Mouse (Mus musculus): ENCODE results near the gene Fgf7.

The Fgf7 gene

GRCm38 (mm10) chr2:126034379-126035005, at the start of gene Fgf7:
Gene Fgf7 (plus strand): TSS chr2:126034658.
- DNase-seq (ENCODE audit: low spot score in 2 of 2), result no peak

DNA sequence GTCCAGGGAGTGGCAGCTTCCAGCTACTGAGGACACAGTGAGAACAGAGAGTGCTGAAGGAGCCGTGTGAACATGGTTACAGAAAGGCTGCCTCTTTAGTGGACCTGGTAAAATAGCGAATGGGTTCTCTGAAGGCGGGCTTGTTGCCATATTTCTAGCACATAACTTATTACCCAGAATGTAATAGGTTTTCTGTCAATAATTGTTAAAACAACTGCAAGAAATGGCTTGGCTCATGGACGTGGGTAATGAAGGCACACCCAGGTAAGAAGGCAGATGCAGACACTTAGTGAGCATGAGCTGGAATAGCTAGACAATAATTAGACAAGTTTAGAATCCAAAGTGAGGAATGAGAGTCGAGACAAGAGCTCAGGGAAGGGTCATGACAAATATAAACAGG, 32.2 kb upstream of the Fgf7 start:
- no peak for DNase-seq (ENCODE audit: low spot score in 2 of 2)

GRCm38 (mm10) chr2:126006088-126006487, 28.4 kb upstream of the Fgf7 start:
- peak in 1 of 2 experiments; percentile 2 for DNase-seq (ENCODE audit: low spot score in 2 of 2)

- no peak for DNase-seq (ENCODE audit: low spot score in 2 of 2)
These were observed 27.7 kb upstream of the Fgf7 start for GRCm38 (mm10) chr2:126006742-126007141.

DNA sequence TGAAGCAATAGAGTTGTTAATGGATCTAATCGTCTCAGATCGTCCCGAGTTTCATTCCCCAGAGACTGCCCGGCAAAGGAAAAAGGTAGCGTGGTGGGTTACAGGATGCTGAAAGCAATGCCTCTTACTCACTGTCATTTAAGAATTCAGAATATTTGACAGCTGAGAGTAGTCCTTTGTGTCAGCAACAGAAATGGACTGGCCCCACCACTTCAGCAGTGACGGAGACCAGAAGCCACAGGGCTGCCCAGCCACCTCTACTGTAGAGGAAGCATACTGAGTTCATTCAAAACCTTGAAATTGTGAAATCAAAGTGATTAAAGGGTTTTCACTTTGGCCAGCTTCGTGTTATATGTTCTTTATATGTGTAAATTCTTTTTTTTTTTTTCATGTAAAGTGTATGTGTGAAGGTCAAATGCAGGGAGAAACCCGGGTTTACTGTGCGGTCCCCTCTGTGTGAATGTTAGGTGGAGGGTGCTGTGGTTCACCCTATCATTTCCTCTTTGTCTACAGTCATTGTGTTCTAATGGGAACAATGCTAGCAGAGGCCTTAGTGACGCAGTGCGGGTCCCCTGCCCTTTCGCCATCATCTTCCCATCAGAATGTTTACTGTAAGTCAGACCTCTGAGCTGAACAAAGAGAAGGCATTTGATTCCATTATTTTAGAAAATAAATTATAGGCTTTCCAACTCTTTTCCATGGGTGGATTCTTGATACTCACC, 19.3 kb upstream of the Fgf7 start:
- DNase-seq (ENCODE audit: low spot score in 2 of 2), result no peak

GRCm38 (mm10) chr2:126015763-126016473, 18.5 kb upstream of the Fgf7 start:
- DNase-seq (ENCODE audit: low spot score in 2 of 2), result no peak

GRCm38 (mm10) chr2:126031186-126031900, 3.1 kb upstream of the Fgf7 start:
- DNase-seq (ENCODE audit: low spot score in 2 of 2), result no peak

DNA sequence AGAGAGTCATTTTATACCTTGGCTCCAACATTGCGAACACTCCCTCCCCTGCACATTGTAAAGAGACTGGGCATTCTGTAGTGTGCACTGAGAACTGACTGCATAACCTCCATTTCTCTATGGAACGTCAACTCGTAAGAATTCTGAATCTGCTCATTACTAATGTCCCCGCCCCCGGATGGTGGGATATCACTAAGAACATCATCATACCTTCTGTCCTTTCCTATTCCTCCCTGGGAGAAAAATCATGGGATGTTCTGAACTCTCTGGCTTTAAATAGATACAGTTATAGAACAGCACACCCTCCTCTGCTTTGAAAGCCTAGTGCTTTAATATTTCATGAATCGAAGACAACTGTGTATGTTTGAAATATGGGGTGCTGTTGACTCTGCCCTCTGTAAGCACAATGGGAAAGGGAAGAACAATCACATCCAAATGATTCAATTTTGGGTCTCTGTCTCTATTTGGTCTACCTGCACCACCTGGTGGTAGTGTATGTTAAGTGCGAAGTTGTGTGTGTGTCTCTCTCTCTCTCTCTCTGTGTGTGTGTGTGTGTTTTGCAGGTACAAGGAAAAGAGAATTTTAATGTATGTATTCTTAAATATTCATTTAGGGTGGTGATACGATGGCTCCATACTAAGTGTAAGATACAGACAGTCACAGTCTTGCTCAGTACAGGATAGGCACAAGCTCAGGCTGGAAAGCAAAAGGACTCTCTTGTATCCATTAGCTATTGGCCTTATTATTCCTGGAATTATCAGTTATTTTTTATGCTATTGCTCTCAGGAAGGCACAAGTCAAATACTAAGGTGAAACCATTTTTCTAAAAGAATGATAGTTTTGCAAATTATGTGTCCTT, 1.1 kb upstream of the Fgf7 start:
- DNase-seq (ENCODE audit: low spot score in 2 of 2), result no peak

- no peak for DNase-seq (ENCODE audit: low spot score in 2 of 2)
These were observed 734 bp downstream of the Fgf7 start for GRCm38 (mm10) chr2:126035013-126035770.

- DNase-seq (ENCODE audit: low spot score in 2 of 2), result no peak
These were observed 1.7 kb downstream of the Fgf7 start for GRCm38 (mm10) chr2:126036121-126036520.

DNA sequence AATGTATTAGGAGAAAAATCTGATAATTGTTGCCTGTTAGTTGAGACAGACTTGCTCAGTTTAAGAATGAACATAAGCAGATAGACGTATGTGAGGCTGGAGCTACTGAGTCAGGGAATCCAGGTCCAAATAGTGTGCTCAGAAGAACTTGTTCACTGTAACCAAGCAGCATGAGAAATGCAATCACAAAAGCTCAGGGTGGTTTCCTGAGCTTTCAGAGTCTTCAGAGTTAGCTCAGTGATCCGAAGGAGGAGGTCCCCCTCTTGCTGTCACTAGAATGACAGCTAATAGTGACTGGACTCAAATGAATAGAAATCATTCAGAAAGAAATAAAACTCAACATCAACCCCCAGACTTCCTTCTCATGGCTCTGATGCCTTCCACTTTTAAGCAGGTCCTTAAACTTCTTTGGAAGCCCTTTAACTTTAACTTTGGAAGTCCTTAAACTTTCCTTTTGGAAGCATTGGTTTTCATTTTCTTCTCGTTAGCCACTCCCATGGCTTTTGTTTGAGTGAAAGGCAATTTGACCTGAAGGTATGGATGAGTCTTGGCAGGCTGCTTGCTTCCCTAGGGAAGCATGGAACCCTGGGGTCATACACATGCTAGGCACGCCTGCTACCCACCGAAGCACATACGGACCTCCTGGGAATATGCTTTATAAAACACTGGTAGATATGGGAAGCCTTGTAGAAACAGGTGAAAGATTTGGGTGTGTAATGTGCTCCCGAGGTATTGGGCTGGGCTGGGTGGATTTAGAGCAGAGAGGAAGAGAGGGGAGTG, 4.0 kb downstream of the Fgf7 start:
- DNase-seq (ENCODE audit: low spot score in 2 of 2), result no peak

DNA sequence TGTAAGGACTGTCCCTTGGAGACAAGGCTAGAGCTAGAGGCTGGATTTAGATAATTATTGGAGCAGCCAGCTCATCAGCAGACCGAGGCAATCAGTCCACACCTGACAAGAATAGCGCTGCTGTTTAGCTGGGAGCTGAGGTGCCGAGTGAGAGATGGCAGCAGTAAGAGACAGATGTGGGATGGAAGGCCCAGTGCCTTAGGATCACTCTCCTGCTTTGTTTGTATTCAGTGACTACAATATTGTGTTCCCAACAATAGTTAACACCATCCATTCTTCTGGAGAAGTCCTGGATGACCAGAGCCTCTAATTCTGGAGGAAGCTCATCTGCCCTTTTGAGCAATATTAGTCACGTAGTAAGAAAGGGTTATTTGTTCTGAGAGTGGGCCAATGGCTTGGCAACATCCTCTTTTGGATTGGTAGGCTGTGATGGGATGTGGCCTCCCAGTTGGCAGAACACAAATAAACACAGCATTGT, 5.0 kb downstream of the Fgf7 start:
- no peak for DNase-seq (ENCODE audit: low spot score in 2 of 2)

GRCm38 (mm10) chr2:126040651-126041050, 6.2 kb downstream of the Fgf7 start:
- DNase-seq (ENCODE audit: low spot score in 2 of 2), result no peak

GRCm38 (mm10) chr2:126041237-126041636, 6.8 kb downstream of the Fgf7 start:
- no peak for DNase-seq (ENCODE audit: low spot score in 2 of 2)

- DNase-seq (ENCODE audit: low spot score in 2 of 2), result no peak
These were observed 8.2 kb downstream of the Fgf7 start for GRCm38 (mm10) chr2:126042674-126043073.

DNA sequence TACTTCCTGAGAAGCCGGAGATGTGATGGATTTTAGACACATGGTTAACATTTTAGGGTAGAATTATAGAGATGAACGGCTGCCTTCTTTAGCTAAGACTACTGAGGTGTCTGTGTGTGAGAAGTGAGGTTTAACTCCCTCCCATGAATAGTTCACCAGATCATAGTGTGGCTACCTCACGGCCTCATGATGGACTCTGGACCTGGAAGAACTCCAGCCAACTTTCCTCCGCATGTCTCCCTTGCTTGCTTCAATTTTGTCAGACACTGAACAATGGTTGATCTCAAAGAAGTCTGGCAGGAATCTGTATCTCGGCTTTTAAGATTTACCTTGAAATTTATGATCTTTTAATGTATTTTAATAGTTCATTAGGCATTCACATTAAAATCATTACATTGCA, 11.2 kb downstream of the Fgf7 start:
- DNase-seq (ENCODE audit: low spot score in 2 of 2), result no peak

- no peak for DNase-seq (ENCODE audit: low spot score in 2 of 2)
These were observed 18.5 kb downstream of the Fgf7 start for GRCm38 (mm10) chr2:126052749-126053557.

- no peak for DNase-seq (ENCODE audit: low spot score in 2 of 2)
These were observed 19.2 kb downstream of the Fgf7 start for GRCm38 (mm10) chr2:126053657-126054056.

DNA sequence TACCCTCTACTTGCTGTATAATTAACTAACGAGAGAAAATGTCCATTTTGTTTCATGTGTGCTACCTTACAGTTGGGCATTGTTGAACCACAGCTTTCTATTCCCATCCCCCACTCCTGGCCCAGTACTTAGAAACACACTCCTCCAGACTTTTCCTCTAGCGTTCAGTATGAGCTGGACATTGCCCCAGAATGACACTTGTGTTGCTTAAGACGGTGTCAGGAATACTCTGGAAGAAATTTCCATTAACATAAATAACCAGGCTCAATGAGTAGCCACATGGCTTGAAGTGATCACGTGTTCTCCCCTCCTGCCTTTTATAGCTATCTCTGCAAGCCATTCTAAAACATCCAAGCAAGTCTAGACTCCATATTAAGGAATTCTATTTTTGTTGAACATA, 26.1 kb downstream of the Fgf7 start:
- DNase-seq (ENCODE audit: low spot score in 2 of 2), result no peak

Data from spleen, postnatal 36 days (tissue).